13 mouse cellular contexts compared by ENCODE assay signal in the genomic region with DNA sequence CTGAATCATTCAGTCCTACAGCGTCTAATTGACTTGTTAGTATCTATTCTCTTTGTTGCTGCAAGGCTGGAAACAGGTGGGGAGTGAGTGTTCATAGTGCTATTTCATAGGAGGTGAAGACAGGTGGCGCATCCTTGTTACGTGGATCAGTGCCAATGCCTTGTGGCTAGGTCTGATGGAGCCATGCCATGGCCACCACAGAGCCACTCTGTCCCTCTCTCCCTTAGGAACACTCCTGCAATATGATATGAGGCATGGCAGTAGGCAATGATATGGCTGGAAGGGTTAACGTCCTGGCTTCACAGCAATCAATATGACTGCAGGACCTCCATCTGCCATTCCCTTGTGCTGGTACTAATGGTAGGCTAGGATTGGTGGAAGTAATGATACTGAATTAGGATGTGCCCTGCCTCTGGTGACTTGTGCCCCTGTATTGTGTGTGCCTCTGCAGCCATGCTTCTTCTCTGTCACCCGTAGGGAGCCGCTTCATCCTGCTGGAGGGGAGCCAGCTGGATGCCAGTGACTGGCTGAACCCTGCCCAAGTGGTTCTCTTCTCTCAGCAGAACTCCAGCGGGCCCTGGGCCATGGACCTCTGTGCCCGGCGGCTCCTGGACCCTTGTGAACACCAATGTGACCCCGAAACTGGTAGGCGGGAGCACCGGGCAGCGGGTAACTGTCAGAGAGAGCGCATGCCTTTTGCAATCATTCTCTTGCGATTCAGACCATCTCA.
DNase-seq lines count a peak whose midpoint lies in the region; ATAC-seq and TF ChIP-seq lines count a peak whose summit lies in the region.
"Had no signal": no experiment of that assay in that cellular context is flagged by ENCODE, and none has a peak within 500 bp of the region (broad histone marks: within the 10 kb centered on the region; RNA-seq: fewer than 3 reads in every experiment).

No protein-coding gene starts in this region.

- TF ChIP-seq CTCF in cerebellum, adult 2 months (IDR thresholded peaks at IDR 0.05; ENCODE audit: borderline replicate concordance, insufficient read depth, low read depth, low read length) = peak; percentile 60; the same call in 1 of the 2 replicates
- no peak for TF ChIP-seq CTCF in lung, postnatal 0 days (IDR thresholded peaks at IDR 0.05)

- H3K27ac ChIP-seq in hindbrain, embryonic 13.5 days = no peak overlapping the region
- H3K27ac ChIP-seq in hindbrain, embryonic 11.5 days (ENCODE audit: low read depth, low read length) = no peak overlapping the region
- no peak overlapping the region for H3K27ac ChIP-seq in neural tube, embryonic 13.5 days (replicated peaks)
- no peak overlapping the region for H3K27ac ChIP-seq in cerebellum, adult 2 months (ENCODE audit: insufficient read depth, low read length)
- H3K27ac ChIP-seq in lung, postnatal 0 days (ENCODE audit: low read length) = no peak overlapping the region
- H3K27ac ChIP-seq: limb, embryonic 12.5 days had no signal

- no peak for TF ChIP-seq POLR2A in cerebellum, adult 2 months (IDR thresholded peaks at IDR 0.05; ENCODE audit: borderline replicate concordance, insufficient read depth, low read length)

- no peak overlapping the region for H3K9ac ChIP-seq in hindbrain, embryonic 13.5 days
- no peak overlapping the region for H3K9ac ChIP-seq in hindbrain, embryonic 11.5 days (ENCODE audit: low read depth, low read length)
- H3K9ac ChIP-seq in neural tube, embryonic 13.5 days = no peak overlapping the region
- H3K9ac ChIP-seq in lung, postnatal 0 days (replicated peaks; ENCODE audit: low read depth) = no peak overlapping the region
- H3K9ac ChIP-seq: limb, embryonic 12.5 days had no signal

- H3K36me3 ChIP-seq in hindbrain, embryonic 13.5 days = peaks cover 66% of the 10 kb centered on the region
- no peaks in the 10 kb centered on the region for H3K36me3 ChIP-seq in hindbrain, embryonic 11.5 days (ENCODE audit: control insufficient read depth, insufficient read depth, low read length)
- H3K36me3 ChIP-seq in neural tube, embryonic 13.5 days = peaks cover 73% of the 10 kb centered on the region
- no peaks in the 10 kb centered on the region for H3K36me3 ChIP-seq in lung, postnatal 0 days (ENCODE audit: insufficient read depth, low read length)
- H3K36me3 ChIP-seq: limb, embryonic 12.5 days had no signal

- WGBS in hindbrain, embryonic 13.5 days = 90% methylated on average over 15 of the region's 15 CpGs
- 92% methylated on average over 15 of the region's 15 CpGs for WGBS in hindbrain, embryonic 11.5 days
- 87% methylated on average over 15 of the region's 15 CpGs for WGBS in neural tube, embryonic 13.5 days
- 14% methylated on average over 15 of the region's 15 CpGs for WGBS in cerebellum, adult 2 months
- WGBS in lung, postnatal 0 days = 85% methylated on average over 15 of the region's 15 CpGs

- ATAC-seq in hindbrain, embryonic 13.5 days (ENCODE audit: low FRiP score) = 0 out of 2 replicates have a peak, but pooled peaks have one; percentile 43
- ATAC-seq in hindbrain, embryonic 11.5 days (ENCODE audit: low FRiP score) = no peak
- ATAC-seq in neural tube, embryonic 13.5 days (ENCODE audit: low read depth) = peak; percentile 43; the same call in 1 of the 2 replicates
- ATAC-seq in lung, postnatal 0 days = no peak

- H3K4me1 ChIP-seq in hindbrain, embryonic 13.5 days (replicated peaks) = no peaks in the 10 kb centered on the region
- H3K4me1 ChIP-seq in hindbrain, embryonic 11.5 days (replicated peaks; ENCODE audit: control insufficient read depth, insufficient read depth, low read length) = no peaks in the 10 kb centered on the region
- no peaks in the 10 kb centered on the region for H3K4me1 ChIP-seq in neural tube, embryonic 13.5 days (replicated peaks)
- peaks cover 14% of the 10 kb centered on the region for H3K4me1 ChIP-seq in cerebellum, adult 2 months (ENCODE audit: control insufficient read depth, insufficient read depth, low read length)
- no peaks in the 10 kb centered on the region for H3K4me1 ChIP-seq in lung, postnatal 0 days (ENCODE audit: insufficient read depth, low read depth, low read length)
- H3K4me1 ChIP-seq: limb, embryonic 12.5 days had no signal

- DNase-seq in hindbrain, embryonic 11.5 days (ENCODE audit: low spot score) = no peak
- no peak for DNase-seq in neural tube, embryonic 10.5 days (ENCODE audit: extremely low spot score, low spot score)
- DNase-seq in cerebellum, adult 2 months = peak; percentile 87 to 92
- DNase-seq in layer of hippocampus, adult 9-11 months = peak; percentile 32
- no peak for DNase-seq in lung, postnatal 0 days (ENCODE audit: low spot score)
- DNase-seq: embryo, embryonic 11 days; heart, adult 18-20 months; heart, postnatal 36 days; lung, adult 18-20 months; thymus, adult 2 months had no signal

- H3K4me2 ChIP-seq in hindbrain, embryonic 13.5 days = no peak overlapping the region
- no peak overlapping the region for H3K4me2 ChIP-seq in hindbrain, embryonic 11.5 days (replicated peaks; ENCODE audit: low read depth, low read length)
- no peak overlapping the region for H3K4me2 ChIP-seq in neural tube, embryonic 13.5 days
- H3K4me2 ChIP-seq in lung, postnatal 0 days (replicated peaks; ENCODE audit: low read depth, low read length) = no peak overlapping the region
- H3K4me2 ChIP-seq: limb, embryonic 12.5 days had no signal

- no peak overlapping the region for H3K4me3 ChIP-seq in hindbrain, embryonic 13.5 days
- H3K4me3 ChIP-seq in hindbrain, embryonic 11.5 days (ENCODE audit: low read depth, low read length) = no peak overlapping the region
- H3K4me3 ChIP-seq in neural tube, embryonic 13.5 days = no peak overlapping the region
- no peak overlapping the region for H3K4me3 ChIP-seq in cerebellum, adult 2 months (replicated peaks; ENCODE audit: insufficient read depth, low read depth, low read length)
- no peak overlapping the region for H3K4me3 ChIP-seq in lung, postnatal 0 days (ENCODE audit: low read depth, low read length)
- H3K4me3 ChIP-seq: limb, embryonic 12.5 days had no signal

- no peak for TF ChIP-seq EP300 in lung, postnatal 0 days (IDR thresholded peaks at IDR 0.05)

- no peaks in the 10 kb centered on the region for H3K9me3 ChIP-seq in hindbrain, embryonic 13.5 days
- no peaks in the 10 kb centered on the region for H3K9me3 ChIP-seq in hindbrain, embryonic 11.5 days (ENCODE audit: control insufficient read depth, low read length)
- H3K9me3 ChIP-seq in neural tube, embryonic 13.5 days = no peaks in the 10 kb centered on the region
- no peaks in the 10 kb centered on the region for H3K9me3 ChIP-seq in lung, postnatal 0 days (ENCODE audit: low read length)
- H3K9me3 ChIP-seq: limb, embryonic 12.5 days had no signal

- no peaks in the 10 kb centered on the region for H3K27me3 ChIP-seq in hindbrain, embryonic 13.5 days
- H3K27me3 ChIP-seq in hindbrain, embryonic 11.5 days (ENCODE audit: control insufficient read depth, insufficient read depth, low read length) = no peaks in the 10 kb centered on the region
- H3K27me3 ChIP-seq in neural tube, embryonic 13.5 days = no peaks in the 10 kb centered on the region
- no peaks in the 10 kb centered on the region for H3K27me3 ChIP-seq in cerebellum, adult 2 months (ENCODE audit: control insufficient read depth, insufficient read depth, low read length)
- H3K27me3 ChIP-seq in lung, postnatal 0 days (replicated peaks; ENCODE audit: insufficient read depth, low read length) = no peaks in the 10 kb centered on the region
- H3K27me3 ChIP-seq: limb, embryonic 12.5 days had no signal

Comparison
In these comparisons a context has a peak if more than half of its experiments do, and no peak if none do; other contexts are left out.
1. ATAC-seq: peak in hindbrain, embryonic 13.5 days (single experiment) and neural tube, embryonic 13.5 days (single experiment); none in hindbrain, embryonic 11.5 days (single experiment) and lung, postnatal 0 days (single experiment).
2. DNase-seq: peak in cerebellum, adult 2 months (2 of 2) and layer of hippocampus, adult 9-11 months (single experiment); none in hindbrain, embryonic 11.5 days (single experiment), neural tube, embryonic 10.5 days (single experiment) and lung, postnatal 0 days (single experiment).